Mouse (Mus musculus) heart, embryonic 12.5 days (tissue): ENCODE measurements around the gene Sirt7. TPM values are rescaled to one million over a fixed set of nuclear protein-coding genes. Genes with fewer than 3 reads are reported as not detected.

Experiments
- ATAC-seq: fragments of 200-750 bp; cut with Nextera tagmentation; 2 replicates; pipeline ENCODE4 v1.8.0; 2017; ENCODE audit warnings: moderate TSS enrichment, moderate library complexity; ENCODE audit not compliant: insufficient number of reproducible peaks, low FRiP score
- H3K27ac ChIP-seq: fragments of 300-500 bp; sonication (generic); 2 replicates; pipeline ENCODE4 v1.5.1; 2016; ENCODE audit warnings: mild to moderate bottlenecking, moderate library complexity; ENCODE audit not compliant: poor library complexity, severe bottlenecking
- H3K27me3 ChIP-seq: fragments of 300-500 bp; sonication (generic); replicated peaks from 2 replicates; pipeline ENCODE4 v1.6.1; 2016; ENCODE audit warnings: mild to moderate bottlenecking, moderate library complexity
- H3K36me3 ChIP-seq: fragments of 300-500 bp; sonication (generic); 2 replicates; pipeline ENCODE4 v1.6.1; 2016; ENCODE audit warnings: mild to moderate bottlenecking, moderate library complexity
- H3K4me1 ChIP-seq: fragments of 300-500 bp; sonication (generic); replicated peaks from 2 replicates; pipeline ENCODE4 v1.6.1; 2016; ENCODE audit warnings: mild to moderate bottlenecking
- H3K4me2 ChIP-seq: fragments of 300-500 bp; sonication (generic); 2 replicates; pipeline ENCODE4 v1.6.1; 2016; ENCODE audit warnings: mild to moderate bottlenecking, moderate library complexity
- H3K4me3 ChIP-seq: fragments of 300-500 bp; sonication (generic); 2 replicates; pipeline ENCODE4 v1.5.1; 2016; ENCODE audit warnings: mild to moderate bottlenecking
- H3K9ac ChIP-seq: fragments of 300-500 bp; sonication (generic); 2 replicates; pipeline ENCODE4 v1.6.1; 2016; ENCODE audit warnings: mild to moderate bottlenecking, moderate library complexity
- H3K9me3 ChIP-seq: fragments of 300-500 bp; sonication (generic); replicated peaks from 2 replicates; pipeline ENCODE4 v1.6.1; 2016; ENCODE audit warnings: mild to moderate bottlenecking, moderate library complexity
- WGBS: fragments of 180-500 bp; shearing (Covaris S2); methylation state at CpG from one replicate; pipeline ENCODE4 v1.1.7; 2016; 5-methylcytosine and 5-hydroxymethylcytosine counted together
- polyA plus RNA-seq: library from polyadenylated mRNA; unstranded; fragments of >200 nt; fragmentation: Nextera tagmentation; extraction: Ambion mirVana; gene quantifications from 2 replicates; pipeline ENCODE4 v1.2.1, GENCODE M21; 2016

Gene Sirt7
- polyA plus RNA-seq, 1 experiment from 2014 or later: 20.4 TPM

- no peaks in the 10 kb centered on the region for H3K9me3 ChIP-seq
- H3K4me3 ChIP-seq: no peak overlapping the region
- WGBS: 61% methylated on average over 9 of the region's 9 CpGs
- peaks cover 11% of the 10 kb centered on the region for H3K27me3 ChIP-seq
- no peaks in the 10 kb centered on the region for H3K36me3 ChIP-seq
- ATAC-seq: no peak
- no peak overlapping the region for H3K27ac ChIP-seq
- peaks cover 12% of the 10 kb centered on the region for H3K4me1 ChIP-seq
- 0 out of 2 replicates have a peak overlapping the region, but pooled peaks have one; percentile 14 for H3K9ac ChIP-seq
- no peak overlapping the region for H3K4me2 ChIP-seq
Observed at GRCm38 (mm10) chr11:120641255-120641654, 16.2 kb upstream of the Sirt7 start.

GRCm38 (mm10) chr11:120634810-120635209 is 9.8 kb upstream of the Sirt7 start:
- no peak for ATAC-seq
- Histone ChIP-seq H3K4me2 (no peak overlapping the region), H3K9ac (no peak overlapping the region), H3K4me3 (no peak overlapping the region), H3K27me3 (no peaks in the 10 kb centered on the region), H3K27ac (no peak overlapping the region), H3K4me1 (peaks cover 32% of the 10 kb centered on the region), H3K36me3 (no peaks in the 10 kb centered on the region), H3K9me3 (no peaks in the 10 kb centered on the region)
- WGBS: 83% methylated on average over 5 of the region's 5 CpGs

- peak within 1 kb of the TSS; percentile 86 for H3K4me3 ChIP-seq
- WGBS: 10% methylated on average over 58 of the region's 58 CpGs
Observed at GRCm38 (mm10) chr11:120633520-120634343, 8.7 kb upstream of the Sirt7 start, which contains the start of gene Mafg. TSS of gene Mafg (minus strand) at chr11:120633600.

GRCm38 (mm10) chr11:120632559-120633519 is 7.8 kb upstream of the Sirt7 start:
- Histone ChIP-seq H3K9me3 (no peaks in the 10 kb centered on the region), H3K9ac (peak overlapping the region; percentile 85), H3K27ac (peak overlapping the region; percentile 91), H3K4me1 (peaks cover 42% of the 10 kb centered on the region), H3K4me3 (peak overlapping the region; percentile 86), H3K36me3 (peaks cover 9% of the 10 kb centered on the region), H3K27me3 (no peaks in the 10 kb centered on the region), H3K4me2 (peak overlapping the region; percentile 86)
- under 1% methylated on average over 116 of the region's 116 CpGs for WGBS
- peak; percentile 81 for ATAC-seq

More at GRCm38 (mm10) chr11:120633520-120634343, 8.7 kb upstream of the Sirt7 start, which contains the start of gene Mafg:
- Histone ChIP-seq H3K9me3 (no peaks in the 10 kb centered on the region), H3K4me1 (peaks cover 42% of the 10 kb centered on the region), H3K4me2 (peak within 1 kb of the TSS; percentile 86), H3K27me3 (no peaks in the 10 kb centered on the region), H3K27ac (peak within 1 kb of the TSS; percentile 91), H3K36me3 (peaks cover 7% of the 10 kb centered on the region), H3K9ac (peak within 1 kb of the TSS; percentile 85)
- peak; percentile 87 for ATAC-seq

- peak overlapping the region; percentile 85 for H3K9ac ChIP-seq
- peaks cover 44% of the 10 kb centered on the region for H3K4me1 ChIP-seq
- no peaks in the 10 kb centered on the region for H3K27me3 ChIP-seq
- ATAC-seq: no peak
- peak overlapping the region; percentile 91 for H3K27ac ChIP-seq
- H3K4me2 ChIP-seq: peak overlapping the region; percentile 86
- H3K9me3 ChIP-seq: no peaks in the 10 kb centered on the region
- WGBS: 51% methylated on average over 4 of the region's 4 CpGs
- peak overlapping the region; percentile 86 for H3K4me3 ChIP-seq
- H3K36me3 ChIP-seq: peaks cover 19% of the 10 kb centered on the region
Observed at GRCm38 (mm10) chr11:120631726-120632448, 6.8 kb upstream of the Sirt7 start.

GRCm38 (mm10) chr11:120630881-120631725 is 6.1 kb upstream of the Sirt7 start:
- H3K4me2 ChIP-seq: peak overlapping the region; percentile 86
- peaks cover 24% of the 10 kb centered on the region for H3K36me3 ChIP-seq
- ATAC-seq: no peak
- peak overlapping the region; percentile 91 for H3K27ac ChIP-seq
- H3K9me3 ChIP-seq: no peaks in the 10 kb centered on the region
- no peaks in the 10 kb centered on the region for H3K27me3 ChIP-seq
- H3K4me1 ChIP-seq: peaks cover 48% of the 10 kb centered on the region
- WGBS: 27% methylated on average over 7 of the region's 7 CpGs
- H3K4me3 ChIP-seq: peak overlapping the region; percentile 86
- H3K9ac ChIP-seq: peak overlapping the region; percentile 85

- Histone ChIP-seq H3K9ac (peak overlapping the region; percentile 85), H3K4me2 (peak overlapping the region; percentile 86), H3K4me1 (peaks cover 55% of the 10 kb centered on the region), H3K9me3 (no peaks in the 10 kb centered on the region), H3K36me3 (peaks cover 24% of the 10 kb centered on the region), H3K4me3 (peak overlapping the region; percentile 86), H3K27me3 (no peaks in the 10 kb centered on the region), H3K27ac (peak overlapping the region; percentile 91)
- 46% methylated on average over 5 of the region's 5 CpGs for WGBS
- no peak for ATAC-seq
Observed at GRCm38 (mm10) chr11:120630401-120630871, 5.4 kb upstream of the Sirt7 start.

GRCm38 (mm10) chr11:120629911-120630310 is 4.9 kb upstream of the Sirt7 start:
- peak overlapping the region; percentile 86 for H3K4me3 ChIP-seq
- H3K9me3 ChIP-seq: no peaks in the 10 kb centered on the region
- H3K9ac ChIP-seq: peak overlapping the region; percentile 85
- H3K4me1 ChIP-seq: peaks cover 59% of the 10 kb centered on the region
- 10% methylated on average over 7 of the region's 7 CpGs for WGBS
- H3K27ac ChIP-seq: peak overlapping the region; percentile 91
- H3K4me2 ChIP-seq: peak overlapping the region; percentile 86
- no peaks in the 10 kb centered on the region for H3K27me3 ChIP-seq
- H3K36me3 ChIP-seq: peaks cover 24% of the 10 kb centered on the region
- peak; percentile 63 for ATAC-seq

- 79% methylated on average over 23 of the region's 23 CpGs for WGBS
- peak overlapping the region; percentile 86 for H3K4me3 ChIP-seq
- H3K4me2 ChIP-seq: peak overlapping the region; percentile 86
- peaks cover 58% of the 10 kb centered on the region for H3K4me1 ChIP-seq
- no peaks in the 10 kb centered on the region for H3K9me3 ChIP-seq
- no peak for ATAC-seq
- H3K27ac ChIP-seq: peak overlapping the region; percentile 91
- H3K9ac ChIP-seq: peak overlapping the region; percentile 85; the same call in 1 of the 2 replicates
- no peaks in the 10 kb centered on the region for H3K27me3 ChIP-seq
- peaks cover 24% of the 10 kb centered on the region for H3K36me3 ChIP-seq
Observed at GRCm38 (mm10) chr11:120629341-120629730, 4.3 kb upstream of the Sirt7 start.
